ENCODE assay signal across 22 mouse cellular contexts in genomic region chr7:24384070-24384469, GRCm38 (mm10). TPM values are rescaled to one million over a fixed set of nuclear protein-coding genes. Genes with fewer than 3 reads are reported as not detected.
DNase-seq lines count a peak whose midpoint lies in the region; ATAC-seq and TF ChIP-seq lines count a peak whose summit lies in the region.
"Had no signal": no experiment of that assay in that cellular context is flagged by ENCODE, and none has a peak within 500 bp of the region (broad histone marks: within the 10 kb centered on the region; RNA-seq: fewer than 3 reads in every experiment).

No protein-coding gene starts in this region.

- 51% methylated on average over 6 of the region's 6 CpGs for WGBS in heart, embryonic 11.5 days (ENCODE audit: insufficient replicate concordance)
- 35% methylated on average over 6 of the region's 6 CpGs for WGBS in liver, embryonic 16.5 days (ENCODE audit: insufficient replicate concordance)

- TF ChIP-seq POLR2A in MEL (IDR thresholded peaks at IDR 0.05; ENCODE audit: control insufficient read depth in 1 of 2, insufficient read depth in 1 of 2, low read depth in 1 of 2, low read length in 2 of 2, poor library complexity in 1 of 2), result no peak

- TF ChIP-seq RAD21 in MEL (IDR thresholded peaks at IDR 0.05; ENCODE audit: low read depth, low read length), result no peak

- TF ChIP-seq CTCF in MEL (IDR thresholded peaks at IDR 0.05 in 2 of 3, conservative IDR thresholded peaks at IDR 0.05 in 1 of 3; ENCODE audit: control insufficient read depth in 1 of 3, insufficient read depth in 1 of 3, low read depth in 2 of 3, low read length in 3 of 3, poor library complexity in 1 of 3, severe bottlenecking in 1 of 3), result no peak

- H3K4me3 ChIP-seq in heart, embryonic 11.5 days (ENCODE audit: low read depth, low read length), result no peak overlapping the region
- no peak overlapping the region for H3K4me3 ChIP-seq in MEL (ENCODE audit: control insufficient read depth in 1 of 2, insufficient read depth in 1 of 2, low read depth in 2 of 2, low read length in 2 of 2)
- H3K4me3 ChIP-seq in liver, embryonic 16.5 days (ENCODE audit: low read depth, low read length), result no peak overlapping the region

- peak overlapping the region; percentile 52; the same call in 1 of the 2 replicates for H3K9ac ChIP-seq in heart, embryonic 11.5 days (ENCODE audit: low read depth, low read length)
- H3K9ac ChIP-seq in MEL (ENCODE audit: control insufficient read depth, low read depth, low read length, poor library complexity, severe bottlenecking), result no peak overlapping the region
- peak overlapping the region; percentile 36; the same call in 1 of the 2 replicates for H3K9ac ChIP-seq in liver, embryonic 16.5 days (ENCODE audit: low read depth, low read length)

- no peaks in the 10 kb centered on the region for H3K9me3 ChIP-seq in heart, embryonic 11.5 days (replicated peaks; ENCODE audit: control insufficient read depth, low read length)
- no peaks in the 10 kb centered on the region for H3K9me3 ChIP-seq in MEL (replicated peaks; ENCODE audit: insufficient read depth, low read length)
- H3K9me3 ChIP-seq in liver, embryonic 16.5 days (replicated peaks; ENCODE audit: control insufficient read depth, low read length), result no peaks in the 10 kb centered on the region

- ATAC-seq in heart, embryonic 11.5 days (replicated peaks; ENCODE audit: insufficient number of reproducible peaks, low FRiP score, low TSS enrichment), result peak; percentile 71; the same call in 1 of the 2 replicates
- ATAC-seq in liver, embryonic 16.5 days (ENCODE audit: low read depth), result peak; percentile 69

- no peaks in the 10 kb centered on the region for H3K27me3 ChIP-seq in heart, embryonic 11.5 days (ENCODE audit: control insufficient read depth, insufficient read depth, low read length)
- no peaks in the 10 kb centered on the region for H3K27me3 ChIP-seq in MEL (ENCODE audit: control insufficient read depth in 1 of 2, insufficient read depth in 2 of 2, low read length in 2 of 2)
- H3K27me3 ChIP-seq in liver, embryonic 16.5 days (ENCODE audit: control insufficient read depth, insufficient read depth, low read depth, low read length), result no peaks in the 10 kb centered on the region

- no peaks in the 10 kb centered on the region for H3K36me3 ChIP-seq in heart, embryonic 11.5 days (ENCODE audit: control insufficient read depth, insufficient read depth, low read length)
- peaks cover 14 to 43% of the 10 kb centered on the region in 2 experiments for H3K36me3 ChIP-seq in MEL (ENCODE audit: control insufficient read depth in 1 of 2, insufficient read depth in 2 of 2, low read length in 2 of 2)
- peaks cover 75% of the 10 kb centered on the region for H3K36me3 ChIP-seq in liver, embryonic 16.5 days (ENCODE audit: control insufficient read depth, insufficient read depth)

- H3K4me1 ChIP-seq in heart, embryonic 11.5 days (ENCODE audit: control insufficient read depth, insufficient read depth, low read length), result no peaks in the 10 kb centered on the region
- peaks cover 8 to 49% of the 10 kb centered on the region in 2 experiments for H3K4me1 ChIP-seq in MEL (ENCODE audit: control insufficient read depth in 1 of 2, insufficient read depth in 2 of 2, low read length in 2 of 2)
- H3K4me1 ChIP-seq in liver, embryonic 16.5 days (ENCODE audit: control insufficient read depth, low read depth, low read length), result peaks cover 62% of the 10 kb centered on the region

- H3K4me2 ChIP-seq in heart, embryonic 11.5 days, result peak overlapping the region; percentile 25; the same call in 1 of the 2 replicates
- no peak overlapping the region for H3K4me2 ChIP-seq in liver, embryonic 16.5 days (ENCODE audit: low read depth, low read length)

- peak overlapping the region; percentile 58 for H3K27ac ChIP-seq in heart, embryonic 11.5 days (ENCODE audit: low read depth, low read length)
- peak overlapping the region; percentile 29; the same call in 1 of the 2 replicates for H3K27ac ChIP-seq in MEL (ENCODE audit: control insufficient read depth, low read depth, low read length)
- H3K27ac ChIP-seq in liver, embryonic 16.5 days (ENCODE audit: low read length), result peak overlapping the region; percentile 76
- H3K27ac ChIP-seq: hindbrain, postnatal 0 days had no signal

- no peak for TF ChIP-seq EP300 in MEL (IDR thresholded peaks at IDR 0.05; ENCODE audit: low read depth in 1 of 2, low read length in 2 of 2)

- DNase-seq in heart, adult 11 months, result no peak
- peak; percentile 53 for DNase-seq in MEL (ENCODE audit: low read depth, low spot score)
- peak; percentile 52 for DNase-seq in induced T-regulatory cell, adult 2 months (ENCODE audit: low read depth)
- DNase-seq in cerebellum, adult 11-12 months, result no peak
- DNase-seq in cerebellum, postnatal 4 days (ENCODE audit: low spot score in 2 of 2), result no peak
- no peak for DNase-seq in layer of hippocampus, adult 9-10 months (ENCODE audit: low spot score)
- DNase-seq: adrenal gland, adult 2 months; B cell, adult 2 months; cerebellum, adult 2 months; gastrocnemius, postnatal 36 days; kidney, adult 2 months; kidney, postnatal 4 days; layer of hippocampus, postnatal 36 days; left cerebral cortex, postnatal 4 days; midbrain, embryonic 14.5 days had no signal

- peaks cover under 1% of the 10 kb centered on the region for H3K79me2 ChIP-seq in MEL (ENCODE audit: control insufficient read depth, insufficient read depth, low read length, poor library complexity)

TF ChIP-seq in MEL, 35 proteins besides CTCF, POLR2A, EP300 and RAD21:
- TF ChIP-seq TCF12 (IDR thresholded peaks at IDR 0.05; ENCODE audit: low read depth, low read length) (peak; percentile 31; the same call in 1 of the 2 replicates), ZMIZ1 (IDR thresholded peaks at IDR 0.05; ENCODE audit: low read depth, low read length) (no peak), TAL1 (IDR thresholded peaks at IDR 0.05; ENCODE audit: low read length) (peak; percentile 91)

RNA-seq across cellular contexts. Expression of gene Kcnn4, which starts 14.0 kb away (rescaled TPM):
- polyA plus RNA-seq in heart, embryonic 11.5 days (2014; fragmentation: Nextera tagmentation; extraction: Ambion mirVana), result 9.9 and 11.2 TPM in 2 replicates
- 175 and 256 TPM in 2 replicates for total RNA-seq in MEL (2012; rRNA removed)
- 100 to 1,000 TPM in 1 of 2 experiments, not detected in 1; 188 TPM for polyA plus RNA-seq in MEL (2012; ENCODE audit: insufficient read depth in 1 of 2, insufficient read length in 2 of 2, low read depth in 1 of 2, low replicate concordance in 2 of 2, missing spikeins in 1 of 2)
- 91.9 and 93.4 TPM in 2 replicates for polyA plus RNA-seq in liver, embryonic 16.5 days (2015; fragmentation: Nextera tagmentation; extraction: Ambion mirVana)

RNA-seq across cellular contexts. Expression of gene Smg9, which starts 15.3 kb away (rescaled TPM):
- polyA plus RNA-seq in heart, embryonic 11.5 days (2014; fragmentation: Nextera tagmentation; extraction: Ambion mirVana), result 17.5 and 21.2 TPM in 2 replicates
- total RNA-seq in MEL (2012; rRNA removed), result 47.5 and 54.6 TPM in 2 replicates
- polyA plus RNA-seq in MEL (2012; ENCODE audit: insufficient read depth in 1 of 2, insufficient read length in 2 of 2, low read depth in 1 of 2, low replicate concordance in 2 of 2, missing spikeins in 1 of 2), result 10 to 100 TPM in 1 of 2 experiments, not detected in 1; 95.3 TPM
- polyA plus RNA-seq in liver, embryonic 16.5 days (2015; fragmentation: Nextera tagmentation; extraction: Ambion mirVana), result 12.8 and 14.3 TPM in 2 replicates

RNA-seq across cellular contexts. Expression of gene Lypd5, which starts 35.1 kb away (rescaled TPM):
- polyA plus RNA-seq in heart, embryonic 11.5 days (2014; fragmentation: Nextera tagmentation; extraction: Ambion mirVana), result not detected in 2 replicates
- not detected in 2 replicates for total RNA-seq in MEL (2012; rRNA removed)
- not detected for polyA plus RNA-seq in MEL (2012; ENCODE audit: insufficient read depth in 1 of 2, insufficient read length in 2 of 2, low read depth in 1 of 2, low replicate concordance in 2 of 2, missing spikeins in 1 of 2)
- not detected in 2 replicates for polyA plus RNA-seq in liver, embryonic 16.5 days (2015; fragmentation: Nextera tagmentation; extraction: Ambion mirVana)
- total RNA-seq: adrenal gland, adult 2 months; gastrocnemius, postnatal 36 days; hindbrain, postnatal 0 days; layer of hippocampus, postnatal 36 days; left cerebral cortex, postnatal 4 days had no signal
- polyA plus RNA-seq: adrenal gland, adult 2 months; cerebellum, adult 2 months; cortical plate, adult 2 months; frontal cortex, adult 2 months; heart, postnatal 0 days; kidney, adult 2 months; midbrain, embryonic 14.5 days had no signal

RNA-seq across cellular contexts. Expression of gene Tescl, which starts 50.3 kb away (rescaled TPM):
- polyA plus RNA-seq in heart, embryonic 11.5 days (2014; fragmentation: Nextera tagmentation; extraction: Ambion mirVana), result not detected in 2 replicates
- not detected in 2 replicates for total RNA-seq in MEL (2012; rRNA removed)
- polyA plus RNA-seq in MEL (2012; ENCODE audit: insufficient read depth in 1 of 2, insufficient read length in 2 of 2, low read depth in 1 of 2, low replicate concordance in 2 of 2, missing spikeins in 1 of 2), result not detected
- not detected in 2 replicates for polyA plus RNA-seq in liver, embryonic 16.5 days (2015; fragmentation: Nextera tagmentation; extraction: Ambion mirVana)
- total RNA-seq: gastrocnemius, postnatal 36 days; hindbrain, postnatal 0 days; layer of hippocampus, postnatal 36 days had no signal
- polyA plus RNA-seq: frontal cortex, adult 2 months; lung, embryonic 16.5 days; midbrain, embryonic 14.5 days had no signal

Comparison
In these comparisons a context has a peak if more than half of its experiments do, and no peak if none do; other contexts are left out.
1. DNase-seq: peak in MEL (single experiment) and induced T-regulatory cell, adult 2 months (single experiment); none in heart, adult 11 months (single experiment), cerebellum, adult 11-12 months (single experiment), cerebellum, postnatal 4 days (0 of 2) and layer of hippocampus, adult 9-10 months (single experiment).
2. Peak in every context shown above with its lines, with median percentiles within 50 percentile points of each other: H3K27ac ChIP-seq.